ENCODE assay signal across 9 mouse cellular contexts in the genomic region with DNA sequence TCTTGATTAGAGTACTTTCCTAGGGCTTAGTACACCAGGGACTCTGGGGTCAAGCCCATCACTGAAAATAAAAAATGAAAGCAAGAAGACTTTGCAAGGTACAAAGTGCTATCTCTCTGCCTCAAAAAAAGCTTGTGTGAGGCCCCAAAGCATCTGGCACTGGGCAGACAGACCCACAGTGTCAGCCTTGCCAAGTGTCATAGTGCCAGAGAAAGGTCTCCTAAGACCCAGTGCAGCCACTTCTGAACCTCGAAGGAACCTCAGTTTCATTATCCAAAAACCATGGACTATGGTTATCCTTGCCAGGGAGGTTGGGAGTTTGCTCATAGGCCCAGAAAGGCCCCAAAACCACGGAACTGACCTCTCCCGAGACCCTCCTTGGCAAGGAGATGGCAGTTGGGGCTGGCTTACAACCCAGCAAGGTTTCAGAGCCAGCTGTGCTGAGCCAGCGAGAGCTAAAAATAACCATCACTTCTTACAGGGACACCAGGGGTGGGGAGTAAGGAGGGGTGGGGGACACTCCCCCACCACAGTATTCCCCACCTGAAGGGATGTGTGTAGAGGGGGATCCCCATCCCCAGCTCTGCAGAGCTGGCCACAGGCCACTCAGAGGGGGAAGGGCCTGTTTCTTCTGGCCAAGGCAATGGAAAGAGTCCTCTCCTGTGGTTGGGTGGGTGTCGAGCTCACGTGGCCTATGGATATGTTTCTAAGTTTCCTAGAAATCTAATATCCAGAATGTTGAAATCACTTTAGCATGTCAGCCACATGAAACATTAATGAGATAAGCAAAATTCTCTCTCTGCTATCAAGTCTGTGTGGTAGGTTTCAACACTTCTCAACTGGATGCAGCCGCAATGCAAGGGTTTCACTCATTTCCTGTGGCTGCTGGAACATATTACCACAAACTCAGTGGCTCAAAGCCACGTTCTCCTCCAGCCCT. TPM values are rescaled to one million over a fixed set of nuclear protein-coding genes. Genes with fewer than 3 reads are reported as not detected.
DNase-seq lines count a peak whose midpoint lies in the region; ATAC-seq and TF ChIP-seq lines count a peak whose summit lies in the region.
"Had no signal": no experiment of that assay in that cellular context is flagged by ENCODE, and none has a peak within 500 bp of the region (broad histone marks: within the 10 kb centered on the region; RNA-seq: fewer than 3 reads in every experiment).

No protein-coding gene starts in this region.

- peak; percentile 60 for ATAC-seq in hindbrain, embryonic 16.5 days
- ATAC-seq in hindbrain, embryonic 12.5 days (ENCODE audit: low FRiP score), result no peak
- no peak; the same call in 1 of the 2 replicates for ATAC-seq in stomach, postnatal 0 days (ENCODE audit: low FRiP score, low TSS enrichment)

- H3K36me3 ChIP-seq in hindbrain, embryonic 16.5 days (ENCODE audit: control insufficient read depth, insufficient read depth, low read length), result no peaks in the 10 kb centered on the region
- H3K36me3 ChIP-seq in hindbrain, embryonic 12.5 days, result no peaks in the 10 kb centered on the region
- no peaks in the 10 kb centered on the region for H3K36me3 ChIP-seq in stomach, postnatal 0 days (ENCODE audit: control insufficient read depth, insufficient read depth, low read length)
- H3K36me3 ChIP-seq: stomach, embryonic 15.5 days had no signal

- TF ChIP-seq CTCF in stomach, postnatal 0 days (IDR thresholded peaks at IDR 0.05; ENCODE audit: low read depth), result no peak

- DNase-seq in T-cell, adult 2 months (ENCODE audit: low spot score), result peak; percentile 52
- DNase-seq in heart, postnatal 10 days, result peak; percentile 65 to 67
- no peak for DNase-seq in stomach, postnatal 0 days (ENCODE audit: low spot score)
- no peak for DNase-seq in kidney, postnatal 14 days
- DNase-seq in spleen, postnatal 10 days (ENCODE audit: low spot score in 2 of 2), result no peak
- no peak for DNase-seq in frontal cortex, postnatal 14 days (ENCODE audit: low spot score in 2 of 2)

- H3K9me3 ChIP-seq in hindbrain, embryonic 16.5 days (ENCODE audit: control insufficient read depth, low read length), result no peaks in the 10 kb centered on the region
- H3K9me3 ChIP-seq in hindbrain, embryonic 12.5 days (replicated peaks), result no peaks in the 10 kb centered on the region
- H3K9me3 ChIP-seq in stomach, postnatal 0 days (ENCODE audit: control insufficient read depth, low read length), result no peaks in the 10 kb centered on the region
- H3K9me3 ChIP-seq: stomach, embryonic 15.5 days had no signal

- H3K4me1 ChIP-seq in hindbrain, embryonic 16.5 days (ENCODE audit: control insufficient read depth, insufficient read depth, low read depth, low read length), result peaks cover 11% of the 10 kb centered on the region
- 0 out of 2 replicates have a peak, but pooled peaks cover 5% of the 10 kb centered on the region for H3K4me1 ChIP-seq in hindbrain, embryonic 12.5 days
- H3K4me1 ChIP-seq in stomach, postnatal 0 days (replicated peaks; ENCODE audit: control insufficient read depth, insufficient read depth), result no peaks in the 10 kb centered on the region
- H3K4me1 ChIP-seq: stomach, embryonic 15.5 days had no signal

- H3K27me3 ChIP-seq in hindbrain, embryonic 16.5 days (replicated peaks; ENCODE audit: control insufficient read depth, insufficient read depth, low read length), result no peaks in the 10 kb centered on the region
- no peaks in the 10 kb centered on the region for H3K27me3 ChIP-seq in hindbrain, embryonic 12.5 days
- no peaks in the 10 kb centered on the region for H3K27me3 ChIP-seq in stomach, postnatal 0 days (ENCODE audit: control insufficient read depth, insufficient read depth, low read length)

- H3K4me3 ChIP-seq in hindbrain, embryonic 16.5 days (ENCODE audit: low read length), result no peak overlapping the region
- H3K4me3 ChIP-seq in hindbrain, embryonic 12.5 days, result no peak overlapping the region
- H3K4me3 ChIP-seq in stomach, postnatal 0 days (ENCODE audit: low read depth, low read length), result no peak overlapping the region
- H3K4me3 ChIP-seq: stomach, embryonic 15.5 days had no signal

- no peak overlapping the region for H3K9ac ChIP-seq in hindbrain, embryonic 16.5 days (ENCODE audit: low read depth, low read length)
- H3K9ac ChIP-seq in hindbrain, embryonic 12.5 days, result no peak overlapping the region
- no peak overlapping the region for H3K9ac ChIP-seq in stomach, postnatal 0 days (ENCODE audit: low read length)
- H3K9ac ChIP-seq: stomach, embryonic 15.5 days had no signal

- no peak overlapping the region for H3K27ac ChIP-seq in hindbrain, embryonic 16.5 days (ENCODE audit: low read depth, low read length)
- H3K27ac ChIP-seq in hindbrain, embryonic 12.5 days, result no peak overlapping the region
- 0 out of 2 replicates have a peak overlapping the region, but pooled peaks have one; percentile 31 for H3K27ac ChIP-seq in stomach, postnatal 0 days (replicated peaks)
- H3K27ac ChIP-seq: stomach, embryonic 15.5 days had no signal

- intact Hi-C loops in heart, postnatal 10 days (cut with DNase I), result no loop called here

- no peak for TF ChIP-seq EP300 in stomach, postnatal 0 days (optimal IDR thresholded peaks at IDR 0.05)

- WGBS in hindbrain, embryonic 16.5 days, result 68% methylated on average over 8 of the region's 8 CpGs
- 74% methylated on average over 8 of the region's 8 CpGs for WGBS in hindbrain, embryonic 12.5 days
- 51% methylated on average over 8 of the region's 8 CpGs for WGBS in stomach, postnatal 0 days

- H3K4me2 ChIP-seq in hindbrain, embryonic 16.5 days (ENCODE audit: low read length), result no peak overlapping the region
- no peak overlapping the region for H3K4me2 ChIP-seq in hindbrain, embryonic 12.5 days (replicated peaks)
- H3K4me2 ChIP-seq in stomach, postnatal 0 days (replicated peaks; ENCODE audit: low read depth), result no peak overlapping the region
- H3K4me2 ChIP-seq: stomach, embryonic 15.5 days had no signal

RNA-seq across cellular contexts. Expression of gene Traf1, which starts 23.0 kb away (rescaled TPM):
- polyA plus RNA-seq in hindbrain, embryonic 16.5 days (2015; fragmentation: Nextera tagmentation; extraction: Ambion mirVana), result 2.5 and 4.0 TPM in 2 replicates
- polyA plus RNA-seq in hindbrain, embryonic 12.5 days (2016; fragmentation: Nextera tagmentation; extraction: Ambion mirVana), result 1.1 and 2.3 TPM in 2 replicates
- 1 to 10 TPM; 1.3 to 1.8 TPM for total RNA-seq in heart, postnatal 10 days (2021)
- 1.7 and 2.2 TPM in 2 replicates for polyA plus RNA-seq in stomach, postnatal 0 days (2015; fragmentation: Nextera tagmentation; extraction: Ambion mirVana)

RNA-seq across cellular contexts. Expression of gene Phf19, which starts 24.7 kb away (rescaled TPM):
- polyA plus RNA-seq in hindbrain, embryonic 16.5 days (2015; fragmentation: Nextera tagmentation; extraction: Ambion mirVana), result 2.2 and 2.7 TPM in 2 replicates
- polyA plus RNA-seq in hindbrain, embryonic 12.5 days (2016; fragmentation: Nextera tagmentation; extraction: Ambion mirVana), result 1.6 TPM in 2 replicates
- total RNA-seq in heart, postnatal 10 days (2021), result 1 to 10 TPM; 3.5 to 3.8 TPM
- 3.5 and 3.7 TPM in 2 replicates for polyA plus RNA-seq in stomach, postnatal 0 days (2015; fragmentation: Nextera tagmentation; extraction: Ambion mirVana)

Comparison
In these comparisons a context has a peak if more than half of its experiments do, and no peak if none do; other contexts are left out.
1. DNase-seq: peak in T-cell, adult 2 months (single experiment) and heart, postnatal 10 days (2 of 2); none in stomach, postnatal 0 days (single experiment), kidney, postnatal 14 days (single experiment), spleen, postnatal 10 days (0 of 2) and frontal cortex, postnatal 14 days (0 of 2).